27 mouse cellular contexts compared by ENCODE assay signal in genomic region chr9:34739431-34739830, GRCm38 (mm10).
DNase-seq lines count a peak whose midpoint lies in the region; ATAC-seq and TF ChIP-seq lines count a peak whose summit lies in the region.
"Had no signal": no experiment of that assay in that cellular context is flagged by ENCODE, and none has a peak within 500 bp of the region (broad histone marks: within the 10 kb centered on the region; RNA-seq: fewer than 3 reads in every experiment).

No protein-coding gene starts in this region.

- H3K9me3 ChIP-seq in hindbrain, postnatal 0 days (ENCODE audit: low read length): no peaks in the 10 kb centered on the region
- H3K9me3 ChIP-seq in hindbrain, embryonic 12.5 days (replicated peaks): no peaks in the 10 kb centered on the region
- H3K9me3 ChIP-seq in heart, embryonic 12.5 days (replicated peaks): no peaks in the 10 kb centered on the region
- H3K9me3 ChIP-seq: embryonic facial prominence, embryonic 12.5 days; heart, embryonic 15.5 days; hindbrain, embryonic 15.5 days; intestine, embryonic 15.5 days; liver, embryonic 12.5 days had no signal

- no peak overlapping the region for H3K4me2 ChIP-seq in hindbrain, postnatal 0 days (ENCODE audit: low read depth, low read length)
- no peak overlapping the region for H3K4me2 ChIP-seq in hindbrain, embryonic 12.5 days (replicated peaks)
- no peak overlapping the region for H3K4me2 ChIP-seq in heart, embryonic 12.5 days
- H3K4me2 ChIP-seq: embryonic facial prominence, embryonic 12.5 days; heart, embryonic 15.5 days; hindbrain, embryonic 15.5 days; intestine, embryonic 15.5 days; liver, embryonic 12.5 days had no signal

- no peak overlapping the region for H3K4me3 ChIP-seq in hindbrain, postnatal 0 days (ENCODE audit: low read length)
- H3K4me3 ChIP-seq in hindbrain, embryonic 12.5 days: no peak overlapping the region
- no peak overlapping the region for H3K4me3 ChIP-seq in heart, embryonic 12.5 days
- H3K4me3 ChIP-seq: embryonic facial prominence, embryonic 12.5 days; heart, embryonic 15.5 days; hindbrain, embryonic 15.5 days; intestine, embryonic 15.5 days; layer of hippocampus, adult 2 months; left cerebral cortex, adult 2 months; liver, embryonic 12.5 days had no signal

- 35% methylated on average over 5 of the region's 5 CpGs for WGBS in hindbrain, postnatal 0 days
- WGBS in hindbrain, embryonic 12.5 days: 55% methylated on average over 5 of the region's 5 CpGs
- 50% methylated on average over 5 of the region's 5 CpGs for WGBS in heart, embryonic 12.5 days

- H3K36me3 ChIP-seq in hindbrain, postnatal 0 days (ENCODE audit: insufficient read depth, low read length): no peaks in the 10 kb centered on the region
- H3K36me3 ChIP-seq in hindbrain, embryonic 12.5 days: no peaks in the 10 kb centered on the region
- H3K36me3 ChIP-seq in heart, embryonic 12.5 days: no peaks in the 10 kb centered on the region
- H3K36me3 ChIP-seq: embryonic facial prominence, embryonic 12.5 days; heart, embryonic 15.5 days; hindbrain, embryonic 15.5 days; intestine, embryonic 15.5 days; liver, embryonic 12.5 days had no signal

- peak; percentile 68 to 77 for DNase-seq in cerebellum, postnatal 14 days
- no peak for DNase-seq in cerebellum, adult 18-20 months
- DNase-seq in hindbrain, postnatal 0 days (ENCODE audit: low spot score): peak; percentile 46
- peak; percentile 52 for DNase-seq in retina, postnatal 1 day
- DNase-seq in retina, embryonic 14.5 days (ENCODE audit: low spot score): no peak
- DNase-seq: adrenal gland, postnatal 14 days; embryo, embryonic 11 days; gastrocnemius, postnatal 14 days; kidney, adult 2 months; kidney, postnatal 36 days; liver, postnatal 0 days; lung, postnatal 36 days; right cerebral cortex, adult 18-20 months; right cerebral cortex, postnatal 4 days; thymus, adult 18-20 months; thymus, postnatal 25 days had no signal

- no peak overlapping the region for H3K9ac ChIP-seq in hindbrain, postnatal 0 days (replicated peaks; ENCODE audit: low read length)
- H3K9ac ChIP-seq in hindbrain, embryonic 12.5 days: no peak overlapping the region
- H3K9ac ChIP-seq in heart, embryonic 12.5 days: no peak overlapping the region
- H3K9ac ChIP-seq: embryonic facial prominence, embryonic 12.5 days; heart, embryonic 15.5 days; hindbrain, embryonic 15.5 days; intestine, embryonic 15.5 days; liver, embryonic 12.5 days; liver, postnatal 0 days had no signal

- H3K27me3 ChIP-seq in hindbrain, postnatal 0 days (ENCODE audit: insufficient read depth, low read length): no peaks in the 10 kb centered on the region
- no peaks in the 10 kb centered on the region for H3K27me3 ChIP-seq in hindbrain, embryonic 12.5 days
- H3K27me3 ChIP-seq in heart, embryonic 12.5 days (replicated peaks): no peaks in the 10 kb centered on the region
- H3K27me3 ChIP-seq: embryonic facial prominence, embryonic 12.5 days; heart, embryonic 15.5 days; hindbrain, embryonic 15.5 days; intestine, embryonic 15.5 days; liver, embryonic 12.5 days; Patski had no signal

- H3K4me1 ChIP-seq in hindbrain, postnatal 0 days (ENCODE audit: insufficient read depth, low read length): peaks cover 4% of the 10 kb centered on the region; the same call in 1 of the 2 replicates
- H3K4me1 ChIP-seq in hindbrain, embryonic 12.5 days: peaks cover 3% of the 10 kb centered on the region; the same call in 1 of the 2 replicates
- H3K4me1 ChIP-seq in heart, embryonic 12.5 days (replicated peaks): no peaks in the 10 kb centered on the region
- H3K4me1 ChIP-seq: embryonic facial prominence, embryonic 12.5 days; heart, embryonic 15.5 days; intestine, embryonic 15.5 days; liver, embryonic 12.5 days had no signal

- TF ChIP-seq CTCF in hindbrain, postnatal 0 days (IDR thresholded peaks at IDR 0.05; ENCODE audit: low read depth): peak; percentile 28; the same call in 1 of the 2 replicates

- no peak for ATAC-seq in hindbrain, postnatal 0 days
- ATAC-seq in hindbrain, embryonic 12.5 days (ENCODE audit: low FRiP score): no peak
- no peak for ATAC-seq in heart, embryonic 12.5 days (ENCODE audit: insufficient number of reproducible peaks, low FRiP score)
- ATAC-seq: intestine, embryonic 15.5 days; liver, embryonic 12.5 days; liver, postnatal 0 days; Patski had no signal

- no peak overlapping the region for H3K27ac ChIP-seq in hindbrain, postnatal 0 days
- H3K27ac ChIP-seq in hindbrain, embryonic 12.5 days: no peak overlapping the region
- no peak overlapping the region for H3K27ac ChIP-seq in heart, embryonic 12.5 days (ENCODE audit: poor library complexity, severe bottlenecking)
- H3K27ac ChIP-seq: embryonic facial prominence, embryonic 12.5 days; heart, embryonic 15.5 days; hindbrain, embryonic 15.5 days; intestine, embryonic 15.5 days; layer of hippocampus, adult 2 months; left cerebral cortex, adult 2 months; liver, embryonic 12.5 days; stomach, postnatal 0 days had no signal

Comparison
In these comparisons a context has a peak if more than half of its experiments do, and no peak if none do; other contexts are left out.
1. DNase-seq: peak in cerebellum, postnatal 14 days (2 of 2), hindbrain, postnatal 0 days (single experiment) and retina, postnatal 1 day (single experiment); none in cerebellum, adult 18-20 months (0 of 2) and retina, embryonic 14.5 days (single experiment).